Mouse (Mus musculus): ENCODE measurements around the gene Gm9913. TPM values are rescaled to one million over a fixed set of nuclear protein-coding genes. Genes with fewer than 3 reads are reported as not detected.

The Gm9913 gene
- 0.09 and 0.10 TPM in 2 replicates for polyA plus RNA-seq (2015; fragmentation: Nextera tagmentation; extraction: Ambion mirVana)

GRCm38 (mm10) chr2:125505006-125505745 lies at the start of gene Gm9913:
Gene Gm9913 (plus strand): TSS chr2:125505089.
- WGBS, result under 1% methylated on average over 45 of the region's 45 CpGs
- peaks cover 7% of the 10 kb centered on the region; the same call in 1 of the 2 replicates for H3K27me3 ChIP-seq (replicated peaks)
- peak within 1 kb of the TSS; percentile 78 for H3K4me3 ChIP-seq
- peak within 1 kb of the TSS; percentile 62 for H3K27ac ChIP-seq
- peak within 1 kb of the TSS; percentile 83 for H3K4me2 ChIP-seq
- ATAC-seq (replicated peaks), result peak; percentile 3; the same call in 1 of the 2 replicates
- H3K9me3 ChIP-seq, result no peaks in the 10 kb centered on the region
- H3K36me3 ChIP-seq (replicated peaks), result no peaks in the 10 kb centered on the region
- peaks cover 16% of the 10 kb centered on the region for H3K4me1 ChIP-seq
- H3K9ac ChIP-seq, result peak within 1 kb of the TSS; percentile 64

GRCm38 (mm10) chr2:125456059-125456789 lies 48.7 kb upstream of the Gm9913 start:
- Histone ChIP-seq H3K4me3 (no peak overlapping the region), H3K4me1 (no peaks in the 10 kb centered on the region), H3K27me3 (replicated peaks) (no peaks in the 10 kb centered on the region), H3K9ac (no peak overlapping the region), H3K4me2 (no peak overlapping the region), H3K9me3 (no peaks in the 10 kb centered on the region), H3K36me3 (replicated peaks) (no peaks in the 10 kb centered on the region), H3K27ac (no peak overlapping the region)
- 84% methylated on average over 15 of the region's 15 CpGs for WGBS
- ATAC-seq (replicated peaks), result no peak

GRCm38 (mm10) chr2:125459087-125459486 lies 45.8 kb upstream of the Gm9913 start:
- Histone ChIP-seq H3K9ac (no peak overlapping the region), H3K4me3 (no peak overlapping the region)

GRCm38 (mm10) chr2:125464036-125464435 lies 40.9 kb upstream of the Gm9913 start:
- no peak overlapping the region for H3K9ac ChIP-seq
- H3K36me3 ChIP-seq (replicated peaks), result 0 out of 2 replicates have a peak, but pooled peaks cover 3% of the 10 kb centered on the region
- no peaks in the 10 kb centered on the region for H3K27me3 ChIP-seq (replicated peaks)
- no peak overlapping the region for H3K27ac ChIP-seq
- H3K4me3 ChIP-seq, result no peak overlapping the region
- no peaks in the 10 kb centered on the region for H3K9me3 ChIP-seq
- 86% methylated on average over 6 of the region's 6 CpGs for WGBS
- H3K4me2 ChIP-seq, result no peak overlapping the region
- H3K4me1 ChIP-seq, result no peaks in the 10 kb centered on the region
- ATAC-seq (replicated peaks), result no peak

More at GRCm38 (mm10) chr2:125459087-125459486, 45.8 kb upstream of the Gm9913 start:
- no peaks in the 10 kb centered on the region for H3K36me3 ChIP-seq (replicated peaks)
- H3K27ac ChIP-seq, result no peak overlapping the region
- no peaks in the 10 kb centered on the region for H3K4me1 ChIP-seq
- H3K9me3 ChIP-seq, result no peaks in the 10 kb centered on the region
- no peak for ATAC-seq (replicated peaks)
- 87% methylated on average over 3 of the region's 3 CpGs for WGBS
- no peaks in the 10 kb centered on the region for H3K27me3 ChIP-seq (replicated peaks)
- H3K4me2 ChIP-seq, result no peak overlapping the region

GRCm38 (mm10) chr2:125470553-125471295 lies 34.2 kb upstream of the Gm9913 start:
- H3K27me3 ChIP-seq (replicated peaks), result no peaks in the 10 kb centered on the region
- 72% methylated on average over 8 of the region's 8 CpGs for WGBS
- H3K4me3 ChIP-seq, result no peak overlapping the region
- H3K4me1 ChIP-seq, result no peaks in the 10 kb centered on the region
- H3K9ac ChIP-seq, result no peak overlapping the region
- no peak for ATAC-seq (replicated peaks)
- no peak overlapping the region for H3K27ac ChIP-seq
- no peak overlapping the region for H3K4me2 ChIP-seq
- H3K9me3 ChIP-seq, result no peaks in the 10 kb centered on the region
- H3K36me3 ChIP-seq (replicated peaks), result 0 out of 2 replicates have a peak, but pooled peaks cover 3% of the 10 kb centered on the region

- Histone ChIP-seq H3K4me1 (no peaks in the 10 kb centered on the region), H3K27me3 (replicated peaks) (no peaks in the 10 kb centered on the region), H3K9me3 (no peaks in the 10 kb centered on the region), H3K36me3 (replicated peaks) (no peaks in the 10 kb centered on the region), H3K27ac (no peak overlapping the region), H3K9ac (no peak overlapping the region), H3K4me2 (no peak overlapping the region), H3K4me3 (no peak overlapping the region)
- WGBS, result 86% methylated on average over 4 of the region's 4 CpGs
- no peak for ATAC-seq (replicated peaks)
These were observed 33.2 kb upstream of the Gm9913 start for GRCm38 (mm10) chr2:125471721-125472120.

- Histone ChIP-seq H3K9me3 (no peaks in the 10 kb centered on the region), H3K27me3 (replicated peaks) (no peaks in the 10 kb centered on the region), H3K27ac (no peak overlapping the region), H3K4me2 (no peak overlapping the region), H3K9ac (no peak overlapping the region), H3K4me3 (no peak overlapping the region), H3K4me1 (no peaks in the 10 kb centered on the region), H3K36me3 (replicated peaks) (no peaks in the 10 kb centered on the region)
- ATAC-seq (replicated peaks), result no peak
- 79% methylated on average over 2 of the region's 2 CpGs for WGBS
These were observed 31.7 kb upstream of the Gm9913 start for GRCm38 (mm10) chr2:125473228-125473627.

GRCm38 (mm10) chr2:125474690-125475089 lies 30.2 kb upstream of the Gm9913 start:
- no peak overlapping the region for H3K9ac ChIP-seq
- no peaks in the 10 kb centered on the region for H3K4me1 ChIP-seq
- no peaks in the 10 kb centered on the region for H3K27me3 ChIP-seq (replicated peaks)
- H3K27ac ChIP-seq, result no peak overlapping the region
- H3K36me3 ChIP-seq (replicated peaks), result no peaks in the 10 kb centered on the region
- no peaks in the 10 kb centered on the region for H3K9me3 ChIP-seq
- H3K4me2 ChIP-seq, result no peak overlapping the region
- no peak for ATAC-seq (replicated peaks)
- no peak overlapping the region for H3K4me3 ChIP-seq
- 74% methylated on average over 5 of the region's 5 CpGs for WGBS

GRCm38 (mm10) chr2:125476231-125476630 lies 28.7 kb upstream of the Gm9913 start:
- H3K9me3 ChIP-seq, result no peaks in the 10 kb centered on the region
- no peaks in the 10 kb centered on the region for H3K36me3 ChIP-seq (replicated peaks)
- H3K4me1 ChIP-seq, result no peaks in the 10 kb centered on the region
- no peak overlapping the region for H3K27ac ChIP-seq
- H3K4me3 ChIP-seq, result no peak overlapping the region
- no peak for ATAC-seq (replicated peaks)
- H3K9ac ChIP-seq, result no peak overlapping the region
- H3K27me3 ChIP-seq (replicated peaks), result no peaks in the 10 kb centered on the region
- no peak overlapping the region for H3K4me2 ChIP-seq
- WGBS, result 84% methylated on average over 3 of the region's 3 CpGs

GRCm38 (mm10) chr2:125477367-125477766 lies 27.5 kb upstream of the Gm9913 start:
- H3K27ac ChIP-seq, result no peak overlapping the region
- no peaks in the 10 kb centered on the region for H3K9me3 ChIP-seq
- no peak overlapping the region for H3K9ac ChIP-seq
- H3K4me3 ChIP-seq, result no peak overlapping the region
- no peaks in the 10 kb centered on the region for H3K27me3 ChIP-seq (replicated peaks)
- no peaks in the 10 kb centered on the region for H3K4me1 ChIP-seq
- H3K36me3 ChIP-seq (replicated peaks), result no peaks in the 10 kb centered on the region
- 82% methylated on average over 3 of the region's 3 CpGs for WGBS
- ATAC-seq (replicated peaks), result no peak
- no peak overlapping the region for H3K4me2 ChIP-seq

- H3K4me2 ChIP-seq, result no peak overlapping the region
- H3K36me3 ChIP-seq (replicated peaks), result no peaks in the 10 kb centered on the region
- H3K9ac ChIP-seq, result no peak overlapping the region
- H3K27me3 ChIP-seq (replicated peaks), result no peaks in the 10 kb centered on the region
- no peak for ATAC-seq (replicated peaks)
- no peak overlapping the region for H3K4me3 ChIP-seq
- no peaks in the 10 kb centered on the region for H3K4me1 ChIP-seq
- H3K9me3 ChIP-seq, result no peaks in the 10 kb centered on the region
- WGBS, result 64% methylated on average over 4 of the region's 4 CpGs
- H3K27ac ChIP-seq, result no peak overlapping the region
These were observed 26.2 kb upstream of the Gm9913 start for GRCm38 (mm10) chr2:125478705-125479104.

GRCm38 (mm10) chr2:125480057-125480456 lies 24.8 kb upstream of the Gm9913 start:
- Histone ChIP-seq H3K4me2 (no peak overlapping the region), H3K4me1 (no peaks in the 10 kb centered on the region), H3K9ac (no peak overlapping the region), H3K36me3 (replicated peaks) (no peaks in the 10 kb centered on the region), H3K9me3 (no peaks in the 10 kb centered on the region), H3K27me3 (replicated peaks) (no peaks in the 10 kb centered on the region), H3K27ac (no peak overlapping the region), H3K4me3 (no peak overlapping the region)
- no peak for ATAC-seq (replicated peaks)
- 88% methylated on average over 5 of the region's 5 CpGs for WGBS
